Mouse (Mus musculus) mouse embryonic stem cell (cell line): Measurements from ENCODE around the gene Cdk5r2.
"Not testable (repeated sequence)": the region's sequence is repeated elsewhere in the genome, so short reads cannot be mapped to it uniquely, and the experiment has no call there.

Source experiments
- in situ Hi-C, 2 experiments: fragments of 300-500 bp; cut with MboI; formaldehyde crosslinking; loops; 1 replicate in 1 of 2; 3 replicates in 1 of 2; pipeline ENCODE4 v1.14.3; 2019 to 2020; ENCODE audit warnings: low sequenced_read_pairs in 2 of 2, low pct_unique_long_range_greater_than_20kb in 1 of 2, mixed read lengths in 1 of 2; ENCODE audit not compliant: unreplicated experiment in 1 of 2

The Cdk5r2 gene

GRCm38 (mm10) chr1:74854306-74855056 lies at the start of gene Cdk5r2:
Gene Cdk5r2, plus strand, starts transcription at chr1:74854934.
- in situ Hi-C loops, result no loop called here

- in situ Hi-C loops, result loop anchor here (5.0 kb wide), 2 partner anchors 33 to 77 kb away; partner anchors contain the start of gene Wnt6 (in 1 of the 2)
These were observed 49.3 kb upstream of the Cdk5r2 start for GRCm38 (mm10) chr1:74805340-74805835.

- in situ Hi-C loops, result loop anchor here (5.0 kb wide), 2 partner anchors 34 to 76 kb away; partner anchors contain the start of gene Wnt6 (in 1 of the 2)
These were observed 48.9 kb upstream of the Cdk5r2 start for GRCm38 (mm10) chr1:74805843-74806242.

GRCm38 (mm10) chr1:74806360-74807311 lies 48.1 kb upstream of the Cdk5r2 start:
- in situ Hi-C loops, result loop anchor here (5.0 kb wide), 2 partner anchors 34 to 76 kb away; partner anchors contain the start of gene Wnt6 (in 1 of the 2)

GRCm38 (mm10) chr1:74807551-74808071 lies 47.1 kb upstream of the Cdk5r2 start:
- in situ Hi-C loops, result loop anchor here (5.0 kb wide), 2 partner anchors 35 to 75 kb away; partner anchors contain the start of gene Wnt6 (in 1 of the 2)

- in situ Hi-C loops, result loop anchor here (5.0 kb wide), 2 partner anchors 36 to 74 kb away; partner anchors contain the start of gene Wnt6 (in 1 of the 2)
These were observed 46.7 kb upstream of the Cdk5r2 start for GRCm38 (mm10) chr1:74808078-74808477.

GRCm38 (mm10) chr1:74809007-74809406 lies 45.7 kb upstream of the Cdk5r2 start:
- in situ Hi-C loops, result loop anchor here (5.0 kb wide), 2 partner anchors 37 to 73 kb away; partner anchors contain the start of gene Wnt6 (in 1 of the 2)

GRCm38 (mm10) chr1:74814931-74815647 lies 39.6 kb upstream of the Cdk5r2 start:
- in situ Hi-C loops, result no loop called here

GRCm38 (mm10) chr1:74815965-74816364 lies 38.8 kb upstream of the Cdk5r2 start:
- in situ Hi-C loops, result not testable (repeated sequence)

GRCm38 (mm10) chr1:74816612-74817199 lies 38.0 kb upstream of the Cdk5r2 start:
- in situ Hi-C loops, result no loop called here

GRCm38 (mm10) chr1:74817219-74817618 lies 37.5 kb upstream of the Cdk5r2 start:
- in situ Hi-C loops, result no loop called here

- in situ Hi-C loops, result no loop called here
These were observed 36.2 kb upstream of the Cdk5r2 start for GRCm38 (mm10) chr1:74818509-74818908.

- in situ Hi-C loops, result not testable (repeated sequence)
These were observed 31.1 kb upstream of the Cdk5r2 start for GRCm38 (mm10) chr1:74823598-74823997.

- in situ Hi-C loops, result no loop called here
These were observed 30.0 kb upstream of the Cdk5r2 start for GRCm38 (mm10) chr1:74824518-74825302.

GRCm38 (mm10) chr1:74830061-74830460 lies 24.7 kb upstream of the Cdk5r2 start:
- in situ Hi-C loops, result no loop called here

GRCm38 (mm10) chr1:74833255-74833654 lies 21.5 kb upstream of the Cdk5r2 start:
- in situ Hi-C loops, result no loop called here

GRCm38 (mm10) chr1:74843090-74843489 lies 11.6 kb upstream of the Cdk5r2 start:
- in situ Hi-C loops, result no loop called here
